Mouse (Mus musculus) cortical plate, adult 2 months (tissue): ENCODE results near the gene Chrna10.

Experiments
- CTCF ChIP-seq: fragments of 200-500 bp; IDR thresholded peaks from 2 replicates; pipeline ENCODE4 v1.5.1; 2011; ENCODE audit warnings: mild to moderate bottlenecking, control low read depth, low read length; ENCODE audit not compliant: insufficient read depth; ENCODE audit errors: extremely low read depth
- POLR2A ChIP-seq: fragments of 200-500 bp; IDR thresholded peaks from 2 replicates; pipeline ENCODE4 v1.6.1; 2011; ENCODE audit warnings: mild to moderate bottlenecking, low read length, control low read depth; ENCODE audit not compliant: insufficient read depth; ENCODE audit errors: extremely low read depth

DNA sequence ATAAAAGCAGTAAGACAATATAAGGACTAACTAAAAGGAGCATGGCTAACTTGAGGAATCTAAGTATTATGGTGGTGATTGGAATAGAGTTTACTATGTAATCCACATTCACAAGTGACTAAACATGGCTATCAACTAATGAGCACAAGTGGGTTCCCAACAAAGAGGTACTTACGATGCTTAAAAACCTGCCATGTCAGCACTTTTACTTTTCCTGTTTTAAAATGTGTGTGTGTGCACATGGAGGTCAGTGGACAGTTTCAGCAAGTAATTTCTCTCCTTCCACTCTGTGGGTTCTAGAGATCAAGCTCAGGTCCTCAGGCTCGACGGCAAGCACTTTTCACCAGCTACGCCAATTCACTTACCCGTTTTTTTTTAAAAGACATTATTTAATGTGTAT lies 21.3 kb upstream of the Chrna10 start:
- TF ChIP-seq CTCF, result no peak
- no peak for TF ChIP-seq POLR2A
